Mouse (Mus musculus) induced T-regulatory cell, adult 2 months (primary cell): Measurements from ENCODE around the gene Rab10.

Experiments used
- DNase-seq: peaks from one replicate; pipeline ENCODE4 v3.0.0-alpha.2; 2012; ENCODE audit warnings: low read depth

The Rab10 gene

GRCm38 (mm10) chr12:3236831-3237681, 72.7 kb downstream of the Rab10 start:
- peak; percentile 60 for DNase-seq

- DNase-seq, result no peak
Observed at GRCm38 (mm10) chr12:3236163-3236641, 73.6 kb downstream of the Rab10 start.

DNA sequence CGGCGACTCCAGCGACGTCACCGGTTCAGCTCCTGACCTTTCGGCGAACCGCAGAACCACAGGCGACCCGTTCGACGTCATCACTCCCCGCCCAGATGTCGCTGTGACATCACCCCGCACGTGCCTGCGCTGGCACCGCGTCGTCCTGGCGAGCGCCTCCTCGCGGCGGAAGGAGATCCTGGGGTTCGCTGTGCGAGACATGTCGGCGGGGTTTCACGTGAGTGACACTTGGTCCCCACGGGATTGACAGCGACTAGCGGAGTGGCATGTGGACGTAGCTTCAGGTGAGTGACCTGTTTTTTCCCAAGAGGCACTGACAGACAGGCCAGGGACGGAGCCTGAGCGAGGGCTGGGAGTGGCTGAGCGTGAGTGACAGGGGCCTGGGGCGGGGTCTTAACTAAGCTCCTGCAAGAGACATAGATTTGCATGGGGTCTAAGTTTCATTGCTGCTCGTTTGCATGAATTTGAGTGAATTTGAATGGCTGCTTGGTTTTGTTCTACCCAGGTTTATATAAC, 74.1 kb downstream of the Rab10 start:
- peak; percentile 96 for DNase-seq

- peak; percentile 96 for DNase-seq
Observed at GRCm38 (mm10) chr12:3235124-3235631, 74.6 kb downstream of the Rab10 start.

GRCm38 (mm10) chr12:3234061-3234460, 75.7 kb downstream of the Rab10 start:
- DNase-seq, result no peak

DNA sequence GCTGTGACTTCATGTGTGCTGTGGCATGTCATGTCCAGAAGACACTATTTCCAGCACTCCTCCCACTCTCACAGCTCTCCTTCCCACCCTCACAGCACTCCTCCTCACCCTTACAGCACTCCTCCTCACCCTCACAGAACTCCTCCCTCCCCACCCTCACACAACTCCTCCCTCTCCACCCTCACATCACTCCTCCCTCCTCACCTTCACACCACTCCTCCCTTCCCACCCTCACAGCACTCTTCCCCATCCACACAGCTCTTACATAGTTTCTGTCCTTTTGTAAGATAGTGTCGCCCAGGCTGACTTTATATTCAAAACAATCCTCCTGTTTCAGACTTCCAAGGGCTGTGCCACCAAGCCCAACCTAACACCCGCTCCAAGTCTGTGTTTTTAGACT, 86.4 kb downstream of the Rab10 start:
- DNase-seq, result no peak

- no peak for DNase-seq
Observed at GRCm38 (mm10) chr12:3210181-3210580, 99.6 kb downstream of the Rab10 start.

DNA sequence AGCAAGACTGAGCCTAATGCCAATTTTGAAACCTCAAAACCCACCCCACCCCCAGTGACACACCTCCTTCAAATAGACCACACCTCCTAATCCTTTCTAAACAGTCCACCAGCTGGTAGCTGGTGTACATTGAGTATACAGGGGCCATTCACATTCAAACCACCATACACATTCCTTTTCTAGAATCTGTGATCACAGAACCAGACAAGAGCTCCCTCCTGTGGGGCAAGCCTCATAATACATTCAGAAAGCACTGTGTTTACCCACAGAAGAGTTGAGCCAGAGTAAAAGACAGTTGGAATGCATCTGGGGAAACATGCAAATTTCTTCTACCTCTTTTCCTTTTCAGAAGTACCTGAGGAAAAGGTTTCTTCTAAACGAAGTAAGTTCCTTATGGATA, 100.6 kb downstream of the Rab10 start:
- no peak for DNase-seq
